Mouse (Mus musculus): Measurements from ENCODE around the gene Atg16l1. TPM values are rescaled to one million over a fixed set of nuclear protein-coding genes. Genes with fewer than 3 reads are reported as not detected.

Atg16l1 gene
- 10 to 100 TPM; 16.3 to 18.7 TPM for total RNA-seq (2021)
- long read RNA-seq, experiment 1, transcript Atg16l1-203 (19 exons, 3,102 nt) = major isoform, 33 of 53 reads
- long read RNA-seq, experiment 1, partial matches to known transcripts = 2 of 53 reads
- long read RNA-seq, experiment 1, other reads (novel, unspliced or antisense) = 13 of 53 reads
- long read RNA-seq, experiment 2, transcript Atg16l1-203 (19 exons, 3,102 nt) = major isoform, 33 of 50 reads
- long read RNA-seq, experiment 2, partial matches to known transcripts = 7 of 50 reads
- long read RNA-seq, experiment 2, other reads (novel, unspliced or antisense) = 9 of 50 reads

GRCm38 (mm10) chr1:87755641-87756470 lies at the start of gene Atg16l1:
TSS of gene Atg16l1 (plus strand) at chr1:87755870.
- DNase-seq = peak; percentile 96
- TF ChIP-seq CTCF (IDR thresholded peaks at IDR 0.05) = peak; percentile 66
- Histone ChIP-seq H3K27ac (peak within 1 kb of the TSS; percentile 96), H3K4me3 (peak within 1 kb of the TSS; percentile 80)
- intact Hi-C loops (cut with DNase I) = loop anchor here (10.0 kb wide), 1 partner anchor 311 kb away; no protein-coding TSS in a partner anchor

- Histone ChIP-seq H3K27ac (no peak overlapping the region), H3K4me3 (no peak overlapping the region)
- intact Hi-C loops (cut with DNase I) = no loop called here
- TF ChIP-seq CTCF (IDR thresholded peaks at IDR 0.05) = no peak
- no peak for DNase-seq
Measured at GRCm38 (mm10) chr1:87706361-87706760, 49.3 kb upstream of the Atg16l1 start.

- no peak for DNase-seq
- Histone ChIP-seq H3K4me3 (no peak overlapping the region), H3K27ac (no peak overlapping the region)
- TF ChIP-seq CTCF (IDR thresholded peaks at IDR 0.05) = no peak
- intact Hi-C loops (cut with DNase I) = no loop called here
Measured at GRCm38 (mm10) chr1:87709020-87709419, 46.6 kb upstream of the Atg16l1 start.

GRCm38 (mm10) chr1:87709661-87710270 lies 45.9 kb upstream of the Atg16l1 start:
- TF ChIP-seq CTCF (IDR thresholded peaks at IDR 0.05) = no peak
- no peak overlapping the region for H3K27ac ChIP-seq
- no peak for DNase-seq
- no peak overlapping the region for H3K4me3 ChIP-seq
- intact Hi-C loops (cut with DNase I) = no loop called here

GRCm38 (mm10) chr1:87711938-87712613 lies 43.6 kb upstream of the Atg16l1 start:
- intact Hi-C loops (cut with DNase I) = no loop called here
- TF ChIP-seq CTCF (IDR thresholded peaks at IDR 0.05) = no peak
- no peak for DNase-seq
- no peak overlapping the region for H3K27ac ChIP-seq
- H3K4me3 ChIP-seq = no peak overlapping the region

GRCm38 (mm10) chr1:87712614-87712971 lies 43.1 kb upstream of the Atg16l1 start:
- no peak for TF ChIP-seq CTCF (IDR thresholded peaks at IDR 0.05)
- no peak overlapping the region for H3K4me3 ChIP-seq
- H3K27ac ChIP-seq = no peak overlapping the region
- DNase-seq = no peak
- intact Hi-C loops (cut with DNase I) = no loop called here

GRCm38 (mm10) chr1:87721382-87721781 lies 34.3 kb upstream of the Atg16l1 start:
- DNase-seq = peak; percentile 54
- intact Hi-C loops (cut with DNase I) = loop anchor here (1.0 kb wide), 1 partner anchor 180 kb away; no protein-coding TSS in a partner anchor
- H3K27ac ChIP-seq = no peak overlapping the region
- no peak overlapping the region for H3K4me3 ChIP-seq
- peak; percentile 70 for TF ChIP-seq CTCF (IDR thresholded peaks at IDR 0.05)

- intact Hi-C loops (cut with DNase I) = loop anchor here (2.0 kb wide), 1 partner anchor 275 kb away; no protein-coding TSS in a partner anchor
- Histone ChIP-seq H3K27ac (no peak overlapping the region), H3K4me3 (no peak overlapping the region)
- TF ChIP-seq CTCF (IDR thresholded peaks at IDR 0.05) = no peak
- no peak for DNase-seq
Measured at GRCm38 (mm10) chr1:87722081-87722480, 33.6 kb upstream of the Atg16l1 start.

- DNase-seq = no peak
- Histone ChIP-seq H3K27ac (no peak overlapping the region), H3K4me3 (no peak overlapping the region)
- TF ChIP-seq CTCF (IDR thresholded peaks at IDR 0.05) = no peak
- intact Hi-C loops (cut with DNase I) = loop anchor here (2.0 kb wide), 1 partner anchor 277 kb away; no protein-coding TSS in a partner anchor
Measured at GRCm38 (mm10) chr1:87723351-87723750, 32.3 kb upstream of the Atg16l1 start.

- no peak for DNase-seq
- no peak overlapping the region for H3K4me3 ChIP-seq
- intact Hi-C loops (cut with DNase I) = no loop called here
- TF ChIP-seq CTCF (IDR thresholded peaks at IDR 0.05) = no peak
- H3K27ac ChIP-seq = no peak overlapping the region
Measured at GRCm38 (mm10) chr1:87729070-87729469, 26.6 kb upstream of the Atg16l1 start.

GRCm38 (mm10) chr1:87729850-87730249 lies 25.8 kb upstream of the Atg16l1 start:
- intact Hi-C loops (cut with DNase I) = no loop called here

GRCm38 (mm10) chr1:87730271-87730670 lies 25.4 kb upstream of the Atg16l1 start:
- intact Hi-C loops (cut with DNase I) = no loop called here
- no peak for DNase-seq
- no peak for TF ChIP-seq CTCF (IDR thresholded peaks at IDR 0.05)
- no peak overlapping the region for H3K4me3 ChIP-seq
- H3K27ac ChIP-seq = no peak overlapping the region

More at GRCm38 (mm10) chr1:87729850-87730249, 25.8 kb upstream of the Atg16l1 start:
- no peak overlapping the region for H3K27ac ChIP-seq
- TF ChIP-seq CTCF (IDR thresholded peaks at IDR 0.05) = no peak
- H3K4me3 ChIP-seq = no peak overlapping the region
- DNase-seq = no peak
